Mouse (Mus musculus): ENCODE results near the gene Slc25a45. TPM values are rescaled to one million over a fixed set of nuclear protein-coding genes. Genes with fewer than 3 reads are reported as not detected.

The Slc25a45 gene
- polyA plus RNA-seq, 1 experiment from 2014 or later = 3.2 TPM

DNA sequence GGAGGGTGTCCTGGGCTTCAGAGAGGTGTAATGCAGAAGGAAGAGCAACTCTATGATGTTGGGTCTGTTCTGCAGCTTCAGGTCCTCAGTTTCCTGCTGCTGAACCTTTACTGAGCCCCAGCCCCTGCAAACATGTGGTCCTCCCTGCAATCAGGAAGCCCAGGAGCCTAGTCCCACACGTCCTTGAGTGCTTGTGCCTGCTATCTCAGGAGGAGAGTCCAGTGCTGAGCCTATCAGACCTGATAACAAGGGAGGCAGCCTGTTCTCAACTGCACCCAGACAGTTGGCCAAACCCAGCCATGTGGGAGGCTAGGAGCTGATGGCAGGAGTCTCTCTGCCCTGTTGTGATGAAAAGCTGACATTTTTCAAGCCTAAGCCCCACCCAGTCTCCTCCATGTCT lies 6.3 kb downstream of the Slc25a45 start:
- no peaks in the 10 kb centered on the region for H3K27me3 ChIP-seq
- 35% methylated on average over 1 of the region's 1 CpGs for WGBS
- H3K36me3 ChIP-seq = no peaks in the 10 kb centered on the region
- H3K4me2 ChIP-seq = no peak overlapping the region
- no peak overlapping the region for H3K9ac ChIP-seq
- no peak overlapping the region for H3K4me3 ChIP-seq
- ATAC-seq (replicated peaks; ENCODE audit: insufficient number of reproducible peaks, insufficient read depth, low FRiP score, low read depth) = 0 out of 2 replicates have a peak, but pooled peaks have one; percentile 5
- H3K9me3 ChIP-seq (replicated peaks) = no peaks in the 10 kb centered on the region
- peaks cover 13% of the 10 kb centered on the region; the same call in 1 of the 2 replicates for H3K4me1 ChIP-seq (replicated peaks)
- H3K27ac ChIP-seq = no peak overlapping the region

DNA sequence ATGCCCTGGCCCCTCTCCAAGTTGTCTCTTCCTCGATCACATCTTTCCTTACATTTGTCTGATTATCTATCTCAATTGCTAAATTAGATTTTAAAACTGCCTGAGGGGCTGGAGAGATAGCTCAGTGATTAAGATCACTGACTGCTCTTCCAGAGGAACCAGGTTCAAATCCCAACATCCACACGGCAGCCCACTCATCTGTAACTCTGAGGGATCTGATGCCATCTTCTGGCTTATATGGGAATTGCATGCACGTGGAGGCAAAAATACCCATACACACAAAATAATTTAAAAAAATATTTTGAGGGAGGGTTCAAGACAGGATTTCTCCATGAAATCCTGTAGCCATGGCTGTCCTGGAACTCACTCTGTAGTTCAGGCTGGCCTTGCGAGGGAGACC lies 8.2 kb downstream of the Slc25a45 start:
- H3K27me3 ChIP-seq = no peaks in the 10 kb centered on the region
- WGBS = 66% methylated on average over 4 of the region's 4 CpGs
- no peak overlapping the region for H3K27ac ChIP-seq
- no peak overlapping the region for H3K9ac ChIP-seq
- ATAC-seq (replicated peaks; ENCODE audit: insufficient number of reproducible peaks, insufficient read depth, low FRiP score, low read depth) = no peak
- H3K4me2 ChIP-seq = no peak overlapping the region
- H3K9me3 ChIP-seq (replicated peaks) = no peaks in the 10 kb centered on the region
- H3K4me1 ChIP-seq (replicated peaks) = peaks cover 12% of the 10 kb centered on the region; the same call in 1 of the 2 replicates
- no peak overlapping the region for H3K4me3 ChIP-seq
- H3K36me3 ChIP-seq = no peaks in the 10 kb centered on the region

DNA sequence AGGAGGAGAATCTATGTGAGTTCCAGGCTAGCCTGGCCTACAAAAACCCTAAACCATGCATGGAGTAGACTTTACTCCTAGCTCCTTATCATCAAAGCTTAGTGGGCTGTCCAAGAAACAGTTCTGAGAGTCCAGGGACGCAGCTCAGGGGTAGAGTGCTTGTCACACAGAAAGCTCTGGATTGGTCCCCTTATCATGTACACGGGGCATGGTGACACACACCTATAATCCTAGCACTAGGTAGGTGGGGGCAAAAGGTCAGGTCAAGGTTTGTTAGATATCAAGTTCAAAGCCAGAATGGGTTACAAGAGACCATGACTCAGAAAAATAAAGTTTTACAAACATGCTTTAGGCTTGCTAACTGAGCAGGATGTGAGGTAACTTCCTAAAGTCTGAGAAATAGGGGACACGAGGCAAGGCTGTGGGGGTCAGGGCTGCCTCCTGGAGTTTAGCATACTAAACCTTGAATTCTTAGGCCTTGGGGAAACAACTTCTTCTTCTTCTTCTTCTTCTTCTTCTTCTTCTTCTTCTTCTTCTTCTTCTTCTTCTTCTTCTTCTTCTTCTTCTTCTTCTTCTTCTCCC lies 9.7 kb downstream of the Slc25a45 start:
- Histone ChIP-seq H3K9ac (no peak overlapping the region), H3K27ac (no peak overlapping the region), H3K27me3 (no peaks in the 10 kb centered on the region), H3K4me1 (replicated peaks) (peaks cover 12% of the 10 kb centered on the region; the same call in 1 of the 2 replicates), H3K4me2 (no peak overlapping the region), H3K4me3 (no peak overlapping the region), H3K36me3 (no peaks in the 10 kb centered on the region), H3K9me3 (replicated peaks) (no peaks in the 10 kb centered on the region)
- WGBS = 55% methylated on average over 3 of the region's 3 CpGs
- no peak for ATAC-seq (replicated peaks; ENCODE audit: insufficient number of reproducible peaks, insufficient read depth, low FRiP score, low read depth)

GRCm38 (mm10) chr19:5889211-5889610 lies 11.6 kb downstream of the Slc25a45 start:
- Histone ChIP-seq H3K9me3 (replicated peaks) (no peaks in the 10 kb centered on the region), H3K9ac (no peak overlapping the region), H3K27me3 (no peaks in the 10 kb centered on the region), H3K36me3 (no peaks in the 10 kb centered on the region), H3K4me1 (replicated peaks) (peaks cover 14% of the 10 kb centered on the region), H3K4me3 (no peak overlapping the region), H3K4me2 (no peak overlapping the region), H3K27ac (no peak overlapping the region)
- 69% methylated on average over 4 of the region's 4 CpGs for WGBS
- ATAC-seq (replicated peaks; ENCODE audit: insufficient number of reproducible peaks, insufficient read depth, low FRiP score, low read depth) = no peak

GRCm38 (mm10) chr19:5891521-5892258 lies 14.1 kb downstream of the Slc25a45 start:
- peaks cover 13% of the 10 kb centered on the region for H3K36me3 ChIP-seq
- no peak overlapping the region for H3K9ac ChIP-seq
- H3K9me3 ChIP-seq (replicated peaks) = no peaks in the 10 kb centered on the region
- no peak for ATAC-seq (replicated peaks; ENCODE audit: insufficient number of reproducible peaks, insufficient read depth, low FRiP score, low read depth)
- WGBS = 89% methylated on average over 12 of the region's 12 CpGs
- H3K27ac ChIP-seq = peak overlapping the region; percentile 10; the same call in 1 of the 2 replicates
- no peaks in the 10 kb centered on the region for H3K27me3 ChIP-seq
- no peak overlapping the region for H3K4me3 ChIP-seq
- H3K4me2 ChIP-seq = no peak overlapping the region
- H3K4me1 ChIP-seq (replicated peaks) = peaks cover 14% of the 10 kb centered on the region

DNA sequence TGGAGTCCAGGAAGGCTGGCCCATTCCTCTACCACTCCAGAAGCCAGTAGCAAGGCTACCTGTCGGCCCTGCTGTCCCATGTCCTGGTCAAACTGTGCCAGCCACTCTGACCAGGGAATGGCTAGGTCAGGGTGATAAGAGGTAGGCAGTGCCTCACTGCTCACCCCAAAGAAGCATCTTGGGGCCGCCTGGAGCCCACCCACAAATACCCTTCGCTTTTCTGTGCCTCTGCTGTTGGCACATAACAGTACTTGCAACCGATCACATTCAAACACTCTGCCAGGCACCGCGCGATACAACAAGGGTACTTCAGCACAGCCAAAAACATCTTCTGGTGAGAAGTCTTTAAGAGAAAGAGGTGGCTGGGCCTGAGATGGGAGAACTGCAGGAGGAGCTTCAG lies 14.7 kb downstream of the Slc25a45 start:
- no peaks in the 10 kb centered on the region for H3K27me3 ChIP-seq
- peaks cover 14% of the 10 kb centered on the region for H3K4me1 ChIP-seq (replicated peaks)
- no peak overlapping the region for H3K27ac ChIP-seq
- H3K36me3 ChIP-seq = peaks cover 17% of the 10 kb centered on the region
- no peak overlapping the region for H3K4me2 ChIP-seq
- no peaks in the 10 kb centered on the region for H3K9me3 ChIP-seq (replicated peaks)
- H3K4me3 ChIP-seq = no peak overlapping the region
- WGBS = 89% methylated on average over 7 of the region's 7 CpGs
- no peak overlapping the region for H3K9ac ChIP-seq
- no peak for ATAC-seq (replicated peaks; ENCODE audit: insufficient number of reproducible peaks, insufficient read depth, low FRiP score, low read depth)

- H3K36me3 ChIP-seq = peaks cover 21% of the 10 kb centered on the region
- H3K4me1 ChIP-seq (replicated peaks) = peaks cover 14% of the 10 kb centered on the region
- peak overlapping the region; percentile 96 for H3K4me2 ChIP-seq
- ATAC-seq (replicated peaks; ENCODE audit: insufficient number of reproducible peaks, insufficient read depth, low FRiP score, low read depth) = no peak
- H3K9ac ChIP-seq = peak overlapping the region; percentile 72; the same call in 1 of the 2 replicates
- H3K27me3 ChIP-seq = no peaks in the 10 kb centered on the region
- no peaks in the 10 kb centered on the region for H3K9me3 ChIP-seq (replicated peaks)
- H3K4me3 ChIP-seq = peak overlapping the region; percentile 61; the same call in 1 of the 2 replicates
- 94% methylated on average over 13 of the region's 13 CpGs for WGBS
- H3K27ac ChIP-seq = no peak overlapping the region
Observed at GRCm38 (mm10) chr19:5892735-5893134, 15.1 kb downstream of the Slc25a45 start.

GRCm38 (mm10) chr19:5893282-5894001 lies 15.8 kb downstream of the Slc25a45 start:
- Histone ChIP-seq H3K36me3 (peaks cover 24% of the 10 kb centered on the region), H3K4me2 (peak overlapping the region; percentile 96), H3K27ac (peak overlapping the region; percentile 55; the same call in 1 of the 2 replicates), H3K9ac (peak overlapping the region; percentile 72), H3K4me3 (peak overlapping the region; percentile 61), H3K4me1 (replicated peaks) (peaks cover 14% of the 10 kb centered on the region), H3K9me3 (replicated peaks) (no peaks in the 10 kb centered on the region), H3K27me3 (no peaks in the 10 kb centered on the region)
- no peak; the same call in 1 of the 2 replicates for ATAC-seq (replicated peaks; ENCODE audit: insufficient number of reproducible peaks, insufficient read depth, low FRiP score, low read depth)
- WGBS = 11% methylated on average over 31 of the region's 31 CpGs

- H3K4me2 ChIP-seq = peak within 1 kb of the TSS; percentile 96
- no peaks in the 10 kb centered on the region for H3K9me3 ChIP-seq (replicated peaks)
- H3K9ac ChIP-seq = peak within 1 kb of the TSS; percentile 72
- H3K4me3 ChIP-seq = peak within 1 kb of the TSS; percentile 61
- ATAC-seq (replicated peaks; ENCODE audit: insufficient number of reproducible peaks, insufficient read depth, low FRiP score, low read depth) = peak; percentile 97
- WGBS = 3% methylated on average over 36 of the region's 36 CpGs
- H3K27me3 ChIP-seq = no peaks in the 10 kb centered on the region
- H3K4me1 ChIP-seq (replicated peaks) = peaks cover 14% of the 10 kb centered on the region
- H3K36me3 ChIP-seq = peaks cover 28% of the 10 kb centered on the region
- H3K27ac ChIP-seq = peak within 1 kb of the TSS; percentile 55; the same call in 1 of the 2 replicates
Observed at GRCm38 (mm10) chr19:5894002-5894678, 16.5 kb downstream of the Slc25a45 start, which contains the start of gene Tigd3. Gene Tigd3 (minus strand): TSS chr19:5894149.

DNA sequence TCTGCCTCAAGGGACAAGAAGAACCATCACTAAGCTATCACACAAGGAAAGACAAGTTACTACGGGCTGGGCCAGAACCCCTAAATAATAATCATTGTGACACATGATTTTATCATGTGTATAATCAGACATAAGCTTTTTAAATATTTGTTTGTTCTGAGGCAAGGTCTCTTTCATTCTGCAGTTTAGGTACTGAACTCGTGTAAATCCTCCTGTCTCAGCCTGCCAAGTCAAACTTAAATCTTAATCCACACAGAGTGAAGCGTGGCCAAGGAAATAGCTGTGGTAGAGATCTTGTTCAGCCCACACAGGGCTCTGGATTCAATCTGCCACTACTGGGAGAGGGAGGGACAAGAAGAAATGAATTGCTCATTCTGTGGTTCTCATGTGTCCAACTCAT lies 29.7 kb downstream of the Slc25a45 start:
- H3K27me3 ChIP-seq = no peaks in the 10 kb centered on the region
- H3K36me3 ChIP-seq = peaks cover 49% of the 10 kb centered on the region
- ATAC-seq (replicated peaks; ENCODE audit: insufficient number of reproducible peaks, insufficient read depth, low FRiP score, low read depth) = no peak
- H3K4me2 ChIP-seq = no peak overlapping the region
- no peak overlapping the region for H3K9ac ChIP-seq
- H3K9me3 ChIP-seq (replicated peaks) = no peaks in the 10 kb centered on the region
- H3K4me1 ChIP-seq (replicated peaks) = peaks cover 19% of the 10 kb centered on the region
- no peak overlapping the region for H3K27ac ChIP-seq
- H3K4me3 ChIP-seq = no peak overlapping the region
- 84% methylated on average over 3 of the region's 3 CpGs for WGBS

GRCm38 (mm10) chr19:5910221-5910620 lies 32.6 kb downstream of the Slc25a45 start:
- Histone ChIP-seq H3K4me2 (peak overlapping the region; percentile 77; the same call in 1 of the 2 replicates), H3K4me3 (peak overlapping the region; percentile 23)

More at GRCm38 (mm10) chr19:5910221-5910620, 32.6 kb downstream of the Slc25a45 start:
- WGBS = 53% methylated on average over 6 of the region's 6 CpGs
- H3K4me1 ChIP-seq (replicated peaks) = peaks cover 28% of the 10 kb centered on the region
- no peak for ATAC-seq (replicated peaks; ENCODE audit: insufficient number of reproducible peaks, insufficient read depth, low FRiP score, low read depth)
- peak overlapping the region; percentile 55; the same call in 1 of the 2 replicates for H3K27ac ChIP-seq
- peak overlapping the region; percentile 33 for H3K9ac ChIP-seq
- no peaks in the 10 kb centered on the region for H3K9me3 ChIP-seq (replicated peaks)
- peaks cover 25% of the 10 kb centered on the region for H3K36me3 ChIP-seq
- H3K27me3 ChIP-seq = no peaks in the 10 kb centered on the region

All from heart, embryonic 15.5 days (tissue).